Mouse (Mus musculus): ENCODE measurements around the gene Nipa2. TPM values are rescaled to one million over a fixed set of nuclear protein-coding genes. Genes with fewer than 3 reads are reported as not detected.
"Not testable (repeated sequence)": the region's sequence is repeated elsewhere in the genome, so short reads cannot be mapped to it uniquely, and the experiment has no call there.

Gene Nipa2
- total RNA-seq, 2 experiments from 2014 or later: 34.6 to 35.8 TPM

DNA sequence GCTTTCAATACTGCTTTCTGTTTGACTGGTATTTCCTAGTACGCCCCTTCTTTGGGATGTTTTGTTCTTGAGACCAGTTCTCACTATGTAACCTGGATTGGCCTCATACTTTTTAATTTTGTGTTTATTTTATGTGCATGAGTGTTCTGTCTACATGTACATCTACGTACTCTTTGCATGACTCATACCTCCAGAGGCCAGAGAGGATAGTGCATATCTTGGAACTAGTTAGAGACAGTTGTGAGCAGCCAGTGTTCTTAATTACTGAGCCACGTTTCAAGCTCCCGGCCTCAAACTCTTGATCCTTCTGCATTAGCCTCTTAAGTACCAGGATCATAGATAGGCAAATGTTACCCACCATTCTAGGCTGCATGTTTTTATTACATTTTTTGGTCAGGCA lies 23.9 kb downstream of the Nipa2 start:
- DNase-seq: no peak

DNA sequence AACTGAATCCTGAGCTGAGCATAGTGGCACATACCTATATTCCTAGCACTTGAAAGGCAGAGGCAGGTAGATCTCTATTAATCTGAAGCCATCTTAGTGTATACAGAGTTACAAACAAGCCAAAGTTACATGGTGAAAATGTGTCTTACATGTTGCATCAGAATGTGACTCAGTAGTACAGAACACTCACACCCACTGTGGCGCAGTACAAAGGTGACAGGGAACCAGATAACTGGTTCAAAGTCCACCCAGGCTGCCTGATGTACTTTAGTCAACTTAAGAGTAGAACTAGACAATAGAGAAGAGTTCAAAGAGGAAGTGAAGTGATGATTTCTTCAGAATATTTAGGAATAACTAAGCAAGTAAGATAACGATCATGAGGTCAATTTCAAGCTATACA lies 27.3 kb downstream of the Nipa2 start:
- no peak for DNase-seq

- no peak for DNase-seq
Observed at GRCm38 (mm10) chr7:55928649-55929048, 33.6 kb downstream of the Nipa2 start.

- DNase-seq: no peak
Observed at GRCm38 (mm10) chr7:55927262-55927661, 35.0 kb downstream of the Nipa2 start.

DNA sequence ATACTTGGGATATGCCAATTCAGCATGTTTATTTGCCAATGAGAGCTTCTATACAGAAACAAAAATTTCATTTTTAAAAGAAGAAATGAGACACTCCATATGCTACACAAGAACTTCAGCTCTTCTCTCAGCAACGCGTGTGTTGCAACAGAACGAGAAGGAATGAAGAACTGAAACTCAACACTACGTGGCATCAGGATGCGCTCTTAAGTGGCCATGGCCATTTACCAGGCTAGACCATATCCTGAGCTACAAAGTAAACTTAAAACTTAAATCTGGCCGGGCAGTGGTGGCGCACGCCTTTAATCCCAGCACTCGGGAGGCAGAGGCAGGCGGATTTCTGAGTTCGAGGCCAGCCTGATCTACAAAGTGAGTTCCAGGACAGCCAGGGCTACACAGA lies 43.9 kb downstream of the Nipa2 start:
- DNase-seq: not testable (repeated sequence)

DNA sequence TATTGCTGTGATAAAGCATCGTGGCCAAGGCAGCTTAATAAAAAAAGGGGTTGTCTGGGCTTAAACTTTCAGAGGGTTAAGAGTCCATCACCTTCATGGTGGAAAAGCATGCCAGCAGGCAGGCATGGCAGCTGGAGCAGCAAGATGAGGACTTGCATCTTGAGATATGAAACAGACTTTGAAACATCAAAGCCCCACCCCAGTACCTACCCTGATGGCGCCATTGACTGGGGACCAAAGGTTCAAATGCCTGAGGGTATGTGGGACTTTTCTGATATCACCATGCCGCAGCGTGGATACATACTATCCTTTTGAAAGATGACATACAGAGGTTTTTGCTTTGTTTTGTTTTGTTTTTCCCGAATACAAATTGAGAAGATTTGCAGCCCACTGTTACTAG lies 50.2 kb downstream of the Nipa2 start:
- no peak for DNase-seq

DNA sequence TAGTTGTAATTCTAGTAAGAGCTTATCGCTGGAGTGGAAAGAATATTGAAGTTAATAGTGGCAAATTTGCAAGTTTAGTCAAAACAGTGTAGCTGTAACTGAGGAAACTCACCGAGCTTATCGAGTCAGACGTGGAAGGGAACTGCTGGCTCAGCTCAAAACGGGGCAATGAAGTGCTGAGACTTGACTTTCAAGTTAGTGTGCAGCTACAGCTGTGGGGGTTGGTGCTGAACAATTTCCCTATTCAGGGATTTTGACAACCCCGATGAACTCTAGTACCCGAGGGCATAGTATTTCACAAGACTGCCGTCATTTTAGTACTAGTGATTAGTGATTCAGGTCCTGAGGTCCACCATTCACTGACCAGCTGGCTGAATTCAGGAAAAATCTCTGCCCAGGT lies 50.9 kb downstream of the Nipa2 start:
- no peak for DNase-seq

DNA sequence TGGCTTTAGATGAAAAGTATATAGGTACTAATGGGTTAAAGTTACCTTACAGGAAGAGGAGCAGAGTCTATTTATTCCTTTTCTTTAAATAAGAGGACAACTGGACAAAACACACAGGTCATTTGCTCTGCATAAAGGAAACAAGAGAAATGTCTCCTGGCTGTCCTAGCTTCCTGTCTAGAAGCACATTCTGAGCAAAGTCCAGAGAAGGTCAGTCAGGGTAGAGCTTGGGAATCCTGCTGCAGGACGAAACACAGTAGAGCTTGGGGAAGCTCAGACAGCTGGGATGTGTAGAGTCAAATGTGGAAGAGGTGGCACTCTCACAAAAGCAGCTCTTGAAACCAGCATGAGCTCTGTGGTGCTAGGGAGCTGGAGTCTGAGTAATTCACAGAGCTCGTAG lies 51.9 kb downstream of the Nipa2 start:
- DNase-seq: no peak

GRCm38 (mm10) chr7:55909519-55909918 lies 52.8 kb downstream of the Nipa2 start:
- DNase-seq: no peak

DNA sequence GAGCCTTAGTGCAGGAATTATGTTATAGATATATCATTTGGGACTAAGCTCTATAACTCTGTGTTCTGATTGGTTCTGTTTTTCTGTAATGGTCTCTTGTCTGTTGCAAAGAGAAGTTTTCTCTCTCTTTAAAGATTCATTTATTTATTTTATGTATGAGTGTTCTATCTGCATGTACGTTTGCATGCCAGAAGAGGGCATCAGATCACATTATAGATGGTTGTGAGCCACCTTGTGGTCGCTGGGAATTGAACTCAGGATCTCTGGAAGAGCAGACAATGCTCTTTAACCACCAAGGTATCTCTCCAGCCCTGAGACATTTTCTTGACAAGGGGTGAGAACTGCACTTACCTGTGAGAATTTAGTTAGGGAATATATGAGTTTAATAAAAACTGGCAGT lies 56.8 kb downstream of the Nipa2 start:
- no peak for DNase-seq

- no peak for DNase-seq
Observed at GRCm38 (mm10) chr7:55903766-55904165, 58.5 kb downstream of the Nipa2 start.

- DNase-seq: no peak
Observed at GRCm38 (mm10) chr7:55891797-55892196, 70.5 kb downstream of the Nipa2 start.

DNA sequence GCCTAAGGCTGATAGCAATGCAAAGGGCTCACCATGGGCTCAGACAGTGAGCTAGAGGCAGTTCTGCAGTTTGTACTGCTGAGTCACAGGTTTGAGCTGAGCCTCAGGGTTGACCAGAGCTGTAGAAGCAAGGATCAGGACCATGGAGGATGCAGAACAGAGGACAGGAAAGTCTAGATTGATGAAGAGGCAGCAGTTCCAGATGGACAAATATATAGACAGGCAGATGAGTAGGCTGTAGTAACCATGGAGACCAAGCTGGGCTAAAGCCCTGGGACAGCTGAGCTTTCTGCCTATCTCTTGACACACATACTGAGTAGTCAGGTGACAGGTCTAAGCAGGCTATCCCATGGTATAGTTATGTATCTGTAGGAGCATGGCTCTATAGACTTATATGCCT lies 71.5 kb downstream of the Nipa2 start:
- DNase-seq: no peak

DNA sequence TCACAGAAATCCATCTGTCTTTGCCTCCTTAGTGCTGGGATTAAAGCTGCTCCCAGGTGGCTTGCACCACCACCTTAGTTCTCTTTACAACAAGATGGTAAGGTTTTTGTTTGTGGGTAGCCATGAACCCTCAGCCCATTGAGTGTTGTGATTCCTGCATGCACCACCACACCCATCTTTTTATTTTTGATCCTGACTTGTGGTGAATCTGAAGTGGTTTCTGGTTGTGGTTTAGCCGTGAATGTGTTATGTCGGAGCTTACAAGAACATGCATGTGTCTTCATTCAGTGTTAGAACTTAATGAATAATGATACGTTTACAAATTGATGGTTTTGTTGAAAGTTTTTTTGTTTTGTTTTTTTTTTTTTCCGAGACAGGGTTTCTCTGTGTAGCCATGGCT lies 72.3 kb downstream of the Nipa2 start:
- no peak for DNase-seq

- no peak for DNase-seq
Observed at GRCm38 (mm10) chr7:55888603-55889002, 73.7 kb downstream of the Nipa2 start.

Other genes with a start within 250 kb of the Nipa2 start
- gene Siglech, start 194.3 kb downstream of the Nipa2 start, total RNA-seq (2021): under 1 TPM; 0.14 to 0.29 TPM
- 10 to 100 TPM; 10.3 to 14.5 TPM for gene Tubgcp5, start 168.3 kb downstream of the Nipa2 start, total RNA-seq (2021)
- gene Cyfip1, start 120.7 kb downstream of the Nipa2 start, total RNA-seq (2021): 10 to 100 TPM; 32.1 to 39.8 TPM
- 1 to 10 TPM; 3.4 to 3.8 TPM for gene Nipa1, start 57.5 kb upstream of the Nipa2 start, total RNA-seq (2021)
- gene Herc2, start 87.7 kb upstream of the Nipa2 start, total RNA-seq (2021): 10 to 100 TPM; 30.3 to 35.7 TPM